Mouse (Mus musculus): ENCODE results near the gene Dnajc6.

GRCm38 (mm10) chr4:101656056-101656455 lies 159.6 kb downstream of the Dnajc6 start:
- TF ChIP-seq POLR2AphosphoS2 (IDR thresholded peaks at IDR 0.05; ENCODE audit: insufficient read length, low read depth): no peak
- TF ChIP-seq POLR2A (IDR thresholded peaks at IDR 0.05; ENCODE audit: insufficient read length, low read depth): no peak
- no peak for TF ChIP-seq USF1 (IDR thresholded peaks at IDR 0.05; ENCODE audit: low read depth)
- no peak for TF ChIP-seq CEBPB (IDR thresholded peaks at IDR 0.05; ENCODE audit: insufficient read depth, poor library complexity, severe bottlenecking)
- TF ChIP-seq TCF12 (IDR thresholded peaks at IDR 0.05; ENCODE audit: insufficient read depth, poor library complexity, severe bottlenecking): no peak
- TF ChIP-seq MAX (IDR thresholded peaks at IDR 0.05; ENCODE audit: low read depth): no peak
- TF ChIP-seq TCF3 (IDR thresholded peaks at IDR 0.05; ENCODE audit: insufficient read length, low read depth): no peak
- TF ChIP-seq MYOG (IDR thresholded peaks at IDR 0.05; ENCODE audit: control insufficient read depth in 1 of 3, insufficient read depth in 1 of 3, insufficient read length in 2 of 3, low read depth in 2 of 3): no peak
- no peak for TF ChIP-seq SRF (IDR thresholded peaks at IDR 0.05; ENCODE audit: control insufficient read depth, insufficient read length, low read depth)
- no peak for TF ChIP-seq E2F4 (IDR thresholded peaks at IDR 0.05; ENCODE audit: insufficient read depth)

All from myocyte (in vitro differentiated cells).